Mouse (Mus musculus) cerebellum, postnatal 25 days (tissue): Measurements from ENCODE around the gene Aplp1.

ENCODE experiments used
- DNase-seq, 2 experiments: peaks; one replicate each; pipeline ENCODE4 v3.0.0; 2021; ENCODE audit warnings: mixed read lengths in 2 of 2

Aplp1 gene

DNA sequence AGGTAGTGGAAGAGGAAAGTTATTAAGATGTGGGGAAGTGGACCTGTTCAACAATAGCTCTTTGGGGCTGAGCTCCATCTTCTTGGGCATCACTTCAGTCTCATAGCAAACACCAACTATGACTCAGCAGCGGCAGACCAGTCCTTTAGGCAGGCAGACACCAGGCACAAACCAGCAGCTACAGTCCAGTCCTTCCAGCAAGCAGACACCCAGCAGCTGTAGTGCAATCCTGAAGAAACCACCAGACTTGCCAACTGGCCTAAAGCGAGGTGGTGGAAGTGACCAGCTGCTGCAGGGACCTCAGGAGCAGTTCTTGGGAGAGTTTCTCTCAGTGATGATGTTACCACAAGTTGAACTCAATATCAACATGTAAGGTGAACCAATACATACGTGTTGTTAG, 36.7 kb downstream of the Aplp1 start:
- DNase-seq: no peak

DNA sequence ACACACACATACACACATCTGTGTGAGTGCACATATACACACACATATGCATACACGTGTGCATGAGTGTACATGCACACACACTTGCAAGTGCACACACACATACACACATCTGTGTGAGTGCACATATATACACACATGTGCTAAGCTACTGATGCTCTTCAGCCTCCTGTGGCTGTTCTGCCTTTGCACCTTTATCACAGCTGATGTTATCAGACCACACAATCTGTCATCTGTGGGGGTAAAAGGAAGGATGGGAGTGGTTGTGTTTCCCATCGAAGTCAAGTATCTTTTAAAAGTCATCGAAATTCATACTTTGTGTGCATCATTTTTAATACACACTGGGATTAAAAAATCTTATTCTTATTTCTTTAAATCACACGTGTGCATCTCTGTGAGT, 43.0 kb downstream of the Aplp1 start:
- DNase-seq: no peak

DNA sequence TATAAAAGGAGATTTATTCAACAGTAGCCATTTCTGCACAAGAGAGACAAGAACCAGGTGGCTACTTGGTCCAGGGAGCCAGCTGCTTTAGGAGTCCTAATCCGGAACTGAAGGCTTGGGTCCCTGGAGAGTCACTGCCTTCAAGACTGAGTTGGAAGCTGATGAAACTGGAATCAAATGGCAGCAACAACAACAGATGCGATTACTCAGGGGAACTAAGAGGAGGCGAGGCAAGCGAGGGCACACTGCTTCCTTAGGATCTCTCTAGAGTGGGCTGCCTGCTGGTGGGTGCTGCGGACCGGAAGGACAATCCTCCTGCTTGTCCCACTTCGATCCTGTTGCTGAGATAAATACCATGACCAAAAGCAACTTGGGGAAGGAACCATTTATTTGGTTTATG, 45.7 kb downstream of the Aplp1 start:
- DNase-seq: no peak

DNA sequence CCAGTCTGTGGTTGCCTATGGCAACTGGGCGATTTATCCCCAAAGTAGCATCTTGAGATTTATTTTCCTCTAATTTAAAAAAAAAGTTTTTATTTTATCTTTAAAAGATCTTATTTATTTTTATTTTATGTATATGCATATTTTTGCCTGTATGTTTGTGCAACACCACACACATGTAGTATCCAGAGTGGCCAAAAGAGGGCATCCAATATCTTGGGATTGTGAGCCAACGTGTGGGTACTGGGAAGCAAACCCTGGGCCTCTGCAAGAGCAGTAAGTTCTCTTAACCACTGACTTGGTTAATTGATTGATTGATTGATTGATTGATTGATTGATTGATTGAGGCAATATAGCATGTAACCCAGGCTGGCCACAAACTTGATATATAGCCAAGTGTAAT, 50.5 kb downstream of the Aplp1 start:
- no peak for DNase-seq

DNA sequence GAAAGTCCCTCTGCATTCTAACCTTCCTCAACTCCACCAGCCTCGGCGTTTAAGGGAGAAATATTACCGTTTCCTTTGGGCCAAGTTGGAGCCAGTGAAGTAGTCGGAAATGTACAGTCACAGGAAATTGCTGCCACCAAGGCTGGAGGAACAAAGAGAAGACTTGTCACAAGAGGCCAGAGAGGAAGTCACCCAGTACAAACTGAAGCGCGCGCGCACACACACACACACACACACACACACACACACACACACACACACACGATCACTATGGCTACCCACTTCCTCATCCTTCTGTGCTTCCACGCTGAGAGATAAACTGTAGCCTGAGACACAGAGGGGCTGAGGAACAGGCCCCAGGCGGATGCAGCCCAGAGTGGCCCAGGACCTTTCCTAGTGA, 51.0 kb downstream of the Aplp1 start:
- no peak for DNase-seq

DNA sequence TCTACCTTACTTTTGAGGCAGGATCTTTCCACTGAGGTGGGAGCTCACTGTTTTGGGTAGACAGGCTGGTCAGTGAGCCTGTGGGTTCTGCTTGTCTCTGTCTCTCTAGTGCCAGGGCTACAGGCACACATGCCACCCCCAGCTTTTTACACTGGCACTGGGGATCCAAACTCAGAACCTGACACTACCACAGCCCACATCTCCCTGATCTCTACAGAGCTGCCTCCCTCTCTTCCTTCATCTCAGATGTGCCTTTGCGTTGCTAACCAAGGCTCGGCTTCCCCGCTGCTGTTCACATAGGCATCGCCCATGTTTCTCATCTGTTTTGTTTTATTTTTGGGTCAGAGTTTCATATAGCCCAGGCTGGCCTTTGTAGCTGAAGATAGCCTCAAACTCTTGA, 51.7 kb downstream of the Aplp1 start:
- DNase-seq: no peak

DNA sequence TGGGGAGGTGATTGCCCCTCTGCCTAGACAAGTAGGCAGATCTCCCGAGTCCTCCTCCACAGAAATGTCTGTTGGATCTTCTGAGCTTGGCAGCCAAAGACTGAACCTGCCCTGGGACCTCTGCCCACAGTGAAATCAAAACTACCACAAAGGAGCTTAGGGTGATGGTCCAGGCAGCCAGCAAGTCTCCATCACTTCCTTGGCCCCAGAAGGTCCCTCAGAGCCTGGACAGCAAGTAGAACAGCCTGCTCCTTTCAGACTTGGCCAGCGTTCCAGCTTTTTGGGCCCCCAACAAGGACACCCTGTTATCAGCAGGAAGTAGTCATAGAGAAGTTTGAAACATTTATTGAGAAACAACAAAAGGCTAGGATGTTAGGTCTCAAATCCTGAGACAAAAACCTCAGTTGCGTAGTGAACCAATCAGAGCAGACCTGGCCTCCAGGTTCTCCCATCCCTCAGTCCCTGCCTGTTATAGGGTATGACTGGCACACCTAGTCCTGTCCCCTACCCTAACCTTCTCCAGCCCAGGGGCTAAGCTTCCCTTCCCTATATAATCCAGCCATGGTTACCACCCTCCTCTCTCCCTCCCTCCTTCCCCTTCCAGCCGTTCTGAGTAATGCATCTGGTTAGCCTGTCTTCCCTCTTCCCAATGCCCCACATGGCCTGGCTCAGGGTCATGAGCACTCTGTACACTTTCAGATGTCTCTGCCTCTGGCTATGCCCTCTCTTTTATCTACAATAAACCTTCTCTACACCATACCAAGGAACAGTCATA, 52.4 kb downstream of the Aplp1 start:
- DNase-seq: no peak
